Mouse (Mus musculus) MEL (cell line): ENCODE measurements at regions not wholly inside any gene's neighbourhood (a gene's known extent, or its start where the extent isn't known, plus 50 kb on each side); places are given as distances from the start of the nearest gene placed in this dataset.

ENCODE experiments used
- CTCF ChIP-seq, 3 experiments: IDR thresholded peaks in 2 of 3; conservative IDR thresholded peaks in 1 of 3; 2 replicates each; pipeline ENCODE4 v1.5.1; 2011 to 2012; ENCODE audit warnings: low read length in 3 of 3, low read depth in 2 of 3, mild to moderate bottlenecking in 2 of 3, improper control_type of control experiment in 1 of 3, inconsistent platforms in 1 of 3, mixed read lengths in 1 of 3, moderate library complexity in 1 of 3; ENCODE audit not compliant: control insufficient read depth in 1 of 3, insufficient read depth in 1 of 3, poor library complexity in 1 of 3, severe bottlenecking in 1 of 3
- EP300 ChIP-seq, 2 experiments: IDR thresholded peaks; 2 replicates each; pipeline ENCODE4 v1.6.1; 2011; ENCODE audit warnings: improper control_type of control experiment in 2 of 2, low read length in 2 of 2, low read depth in 1 of 2, mild to moderate bottlenecking in 1 of 2
- POLR2A ChIP-seq, 2 experiments: IDR thresholded peaks; 2 replicates each; pipeline ENCODE4 v1.6.1; 2011 to 2012; ENCODE audit warnings: low read length in 2 of 2, mild to moderate bottlenecking in 2 of 2, control low read depth in 1 of 2, improper control_type of control experiment in 1 of 2, low read depth in 1 of 2, moderate library complexity in 1 of 2; ENCODE audit not compliant: control insufficient read depth in 1 of 2, insufficient read depth in 1 of 2, poor library complexity in 1 of 2
- POLR2AphosphoS2 ChIP-seq: IDR thresholded peaks from 2 replicates; pipeline ENCODE4 v1.6.1; 2011; ENCODE audit warnings: low read length, improper control_type of control experiment
- RAD21 ChIP-seq: IDR thresholded peaks from 2 replicates; pipeline ENCODE4 v1.6.1; 2011; ENCODE audit warnings: mild to moderate bottlenecking, low read depth, low read length, improper control_type of control experiment
- ZKSCAN1 ChIP-seq: IDR thresholded peaks from 2 replicates; pipeline ENCODE4 v1.6.1; 2012; ENCODE audit warnings: low read depth, mild to moderate bottlenecking, inconsistent platforms, low read length, improper control_type of control experiment, moderate library complexity

- TF ChIP-seq ZKSCAN1 (no peak), EP300 (IDR thresholded peaks at IDR 0.05; ENCODE audit: low read depth in 1 of 2, low read length in 2 of 2) (no peak), POLR2A (IDR thresholded peaks at IDR 0.05; ENCODE audit: control insufficient read depth in 1 of 2, insufficient read depth in 1 of 2, low read depth in 1 of 2, low read length in 2 of 2, poor library complexity in 1 of 2) (no peak), CTCF (IDR thresholded peaks at IDR 0.05 in 2 of 3, conservative IDR thresholded peaks at IDR 0.05 in 1 of 3; ENCODE audit: control insufficient read depth in 1 of 3, insufficient read depth in 1 of 3, low read depth in 2 of 3, low read length in 3 of 3, poor library complexity in 1 of 3, severe bottlenecking in 1 of 3) (peak in 1 of 3 experiments; percentile 14; a peak in 2 of 6 replicates), POLR2AphosphoS2 (no peak), RAD21 (no peak; the same call in 1 of the 2 replicates)
These were observed 66.2 kb upstream of the Igfbp3 start for GRCm38 (mm10) chr11:7279891-7280290.
